Mouse (Mus musculus): ENCODE data around the gene Cdc37. TPM values are rescaled to one million over a fixed set of nuclear protein-coding genes. Genes with fewer than 3 reads are reported as not detected.

The Cdc37 gene
- polyA plus RNA-seq, 1 experiment from 2014 or later = 192 TPM

DNA sequence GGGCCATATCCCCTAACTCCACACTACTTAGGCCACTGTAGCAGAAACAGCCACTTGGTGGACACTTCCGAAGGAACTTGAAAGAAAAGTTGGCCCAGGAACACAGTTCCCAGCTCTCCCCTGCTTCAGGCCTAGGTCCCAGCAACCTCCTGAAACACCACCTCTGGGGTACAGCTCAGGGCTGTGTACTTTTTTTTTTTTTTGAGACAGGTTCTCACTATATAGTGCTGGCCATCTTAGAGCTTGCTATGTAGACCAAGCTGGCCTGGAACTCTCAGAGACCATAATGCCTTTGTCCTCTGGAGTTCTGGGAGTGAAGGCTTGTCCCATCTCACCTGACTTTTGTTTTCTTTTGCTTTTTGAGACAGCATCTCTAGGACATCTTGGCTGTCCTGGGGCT, 19.4 kb upstream of the Cdc37 start:
- 40% methylated on average over 1 of the region's 1 CpGs for WGBS
- no peak overlapping the region for H3K4me3 ChIP-seq (replicated peaks; ENCODE audit: low read length)
- H3K4me1 ChIP-seq (replicated peaks; ENCODE audit: control insufficient read depth, insufficient read depth, low read length) = peaks cover 13% of the 10 kb centered on the region
- no peak overlapping the region for H3K4me2 ChIP-seq (replicated peaks)
- ATAC-seq (ENCODE audit: low FRiP score) = no peak
- peaks cover 40% of the 10 kb centered on the region for H3K27me3 ChIP-seq (ENCODE audit: control insufficient read depth, insufficient read depth, low read length)
- no peaks in the 10 kb centered on the region for H3K9me3 ChIP-seq (ENCODE audit: control insufficient read depth, low read length)
- DNase-seq (ENCODE audit: low spot score) = no peak
- H3K9ac ChIP-seq = no peak overlapping the region
- H3K27ac ChIP-seq = no peak overlapping the region
- no peaks in the 10 kb centered on the region for H3K36me3 ChIP-seq (replicated peaks; ENCODE audit: control insufficient read depth, insufficient read depth)

DNA sequence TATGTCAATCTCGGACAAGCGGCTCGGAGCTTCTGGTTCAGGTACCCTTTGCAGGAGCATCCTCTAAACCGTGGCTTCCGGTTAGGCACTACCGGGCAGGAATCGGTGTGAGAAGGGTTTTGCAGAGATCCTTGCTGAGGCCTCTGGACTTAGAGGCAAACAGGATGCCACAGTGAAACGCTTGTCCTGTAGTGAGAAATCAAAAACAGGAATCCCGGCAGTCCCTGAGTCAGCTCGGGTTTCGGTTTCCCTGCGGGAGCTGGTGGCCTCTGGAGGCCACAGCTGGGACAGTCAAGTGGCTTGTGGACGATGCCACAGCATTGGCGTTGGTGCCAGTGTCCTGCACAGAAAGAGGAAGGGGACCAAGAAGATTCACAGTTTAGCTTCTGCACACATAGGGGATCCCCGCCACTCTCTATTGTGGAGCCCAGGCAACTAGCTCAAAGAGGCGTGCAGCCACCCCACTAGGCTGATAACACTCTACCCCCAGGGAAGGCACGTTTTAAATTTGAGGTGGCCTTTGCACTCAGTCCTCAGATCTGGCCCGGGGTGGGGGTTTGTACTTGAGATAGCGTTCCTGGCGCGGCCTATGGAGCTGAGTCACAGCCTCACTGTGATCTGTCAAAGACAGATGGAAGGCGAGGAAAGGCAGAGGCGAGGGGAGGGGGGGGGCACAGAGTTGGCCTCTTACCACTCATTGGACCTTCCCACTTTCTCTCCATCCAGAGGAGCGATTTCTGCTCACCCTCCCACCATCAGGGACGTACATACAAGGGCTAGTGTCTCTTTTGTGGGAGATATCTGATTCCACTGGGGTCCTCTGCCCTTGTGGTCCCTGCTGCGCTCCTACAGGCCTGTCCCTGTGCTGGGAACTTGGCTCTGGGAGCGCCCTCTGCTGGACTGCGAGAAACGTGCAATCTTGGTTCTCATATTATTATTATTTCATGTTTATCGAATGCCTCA, 18.7 kb upstream of the Cdc37 start:
- ATAC-seq (ENCODE audit: low FRiP score) = no peak
- WGBS = 13% methylated on average over 30 of the region's 30 CpGs

DNA sequence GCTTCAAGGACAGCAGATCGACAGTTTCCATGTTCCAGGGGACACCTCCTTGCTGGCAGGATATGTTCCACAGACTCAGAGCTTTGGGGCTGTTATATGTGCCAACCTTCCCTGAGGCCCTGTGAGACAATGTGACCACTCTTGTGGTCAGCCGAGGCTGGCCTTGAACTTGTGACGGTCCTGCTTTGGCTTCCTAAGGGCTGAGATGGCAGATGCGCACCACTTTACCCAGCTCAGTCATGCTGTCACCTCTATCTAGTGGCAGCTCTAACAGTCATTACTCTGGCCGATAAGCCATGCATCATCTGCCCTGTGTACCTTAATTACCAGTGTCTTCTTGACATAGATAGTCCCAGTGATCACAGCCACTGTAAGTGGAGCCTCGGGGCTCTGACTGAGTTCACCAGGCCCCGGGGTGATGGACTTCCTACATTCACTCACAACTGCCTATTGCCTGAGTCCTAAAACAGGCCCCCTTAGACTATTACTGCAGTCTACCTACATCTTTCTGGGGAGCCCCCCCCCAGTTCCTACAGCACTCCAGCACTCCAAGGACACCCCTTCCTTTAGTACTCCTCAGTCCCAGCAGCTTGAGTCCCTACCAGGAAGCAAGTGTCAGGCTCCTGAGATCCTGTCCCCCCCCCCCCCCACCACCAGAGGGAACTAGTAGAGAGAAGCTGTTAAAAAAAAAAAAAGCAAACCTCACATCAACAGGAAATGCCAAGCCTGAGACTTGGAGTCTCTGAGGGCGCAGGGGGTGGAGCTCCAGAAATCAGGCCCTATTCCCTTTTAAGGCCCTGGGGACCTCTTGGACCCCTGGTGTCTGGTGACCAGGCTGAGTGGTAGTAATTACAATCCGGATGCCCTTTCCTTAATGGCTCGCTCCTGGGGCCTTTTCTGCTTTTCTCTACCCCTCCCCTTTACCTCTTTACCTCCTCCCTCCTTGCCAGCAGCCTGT, 17.6 kb upstream of the Cdc37 start:
- Histone ChIP-seq H3K27me3 (ENCODE audit: control insufficient read depth, insufficient read depth, low read length) (peaks cover 57% of the 10 kb centered on the region), H3K4me2 (replicated peaks) (peak overlapping the region; percentile 2; the same call in 1 of the 2 replicates), H3K36me3 (replicated peaks; ENCODE audit: control insufficient read depth, insufficient read depth) (no peaks in the 10 kb centered on the region), H3K4me1 (replicated peaks; ENCODE audit: control insufficient read depth, insufficient read depth, low read length) (peaks cover 13% of the 10 kb centered on the region), H3K27ac (peak overlapping the region; percentile 39; the same call in 1 of the 2 replicates), H3K9me3 (ENCODE audit: control insufficient read depth, low read length) (no peaks in the 10 kb centered on the region), H3K4me3 (replicated peaks; ENCODE audit: low read length) (no peak overlapping the region), H3K9ac (peak overlapping the region; percentile 25; the same call in 1 of the 2 replicates)
- WGBS = 65% methylated on average over 10 of the region's 10 CpGs
- DNase-seq (ENCODE audit: low spot score) (no peak), ATAC-seq (ENCODE audit: low FRiP score) (no peak)

More for the DNA sequence above, 18.7 kb upstream of the Cdc37 start:
- H3K4me3 ChIP-seq (replicated peaks; ENCODE audit: low read length) = no peak overlapping the region
- H3K9me3 ChIP-seq (ENCODE audit: control insufficient read depth, low read length) = no peaks in the 10 kb centered on the region
- H3K36me3 ChIP-seq (replicated peaks; ENCODE audit: control insufficient read depth, insufficient read depth) = no peaks in the 10 kb centered on the region
- peaks cover 47% of the 10 kb centered on the region for H3K27me3 ChIP-seq (ENCODE audit: control insufficient read depth, insufficient read depth, low read length)
- H3K4me2 ChIP-seq (replicated peaks) = peak overlapping the region; percentile 2; the same call in 1 of the 2 replicates
- DNase-seq (ENCODE audit: low spot score) = peak; percentile 72
- peaks cover 13% of the 10 kb centered on the region for H3K4me1 ChIP-seq (replicated peaks; ENCODE audit: control insufficient read depth, insufficient read depth, low read length)
- peak overlapping the region; percentile 25; the same call in 1 of the 2 replicates for H3K9ac ChIP-seq
- peak overlapping the region; percentile 39; the same call in 1 of the 2 replicates for H3K27ac ChIP-seq

DNA sequence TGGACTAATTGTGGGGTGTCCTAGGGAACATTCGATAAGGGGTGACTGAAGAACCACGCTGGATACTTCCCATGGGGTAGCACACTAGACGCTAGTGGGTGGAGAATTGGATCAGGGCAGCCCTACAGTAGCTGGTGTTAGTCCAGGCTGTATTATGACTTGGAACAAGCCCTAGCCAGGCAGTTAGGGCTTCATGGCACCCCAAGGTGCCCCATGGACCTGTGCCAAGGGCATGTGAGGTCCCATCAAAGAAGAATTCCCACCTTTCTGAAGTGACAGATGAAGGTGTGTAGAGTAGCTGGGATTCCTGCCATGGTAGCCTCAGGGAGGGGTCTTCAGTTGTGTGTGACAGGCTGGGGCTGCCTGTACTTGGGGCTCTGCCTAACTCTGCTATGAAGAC, 16.7 kb upstream of the Cdc37 start:
- Histone ChIP-seq H3K36me3 (replicated peaks; ENCODE audit: control insufficient read depth, insufficient read depth) (no peaks in the 10 kb centered on the region), H3K4me3 (replicated peaks; ENCODE audit: low read length) (peak overlapping the region; percentile 42), H3K27ac (no peak overlapping the region), H3K9ac (0 out of 2 replicates have a peak overlapping the region, but pooled peaks have one; percentile 55), H3K9me3 (ENCODE audit: control insufficient read depth, low read length) (no peaks in the 10 kb centered on the region), H3K4me2 (replicated peaks) (peak overlapping the region; percentile 67), H3K4me1 (replicated peaks; ENCODE audit: control insufficient read depth, insufficient read depth, low read length) (peaks cover 13% of the 10 kb centered on the region), H3K27me3 (ENCODE audit: control insufficient read depth, insufficient read depth, low read length) (peaks cover 66% of the 10 kb centered on the region)
- no peak for DNase-seq (ENCODE audit: low spot score)
- 40% methylated on average over 3 of the region's 3 CpGs for WGBS
- ATAC-seq (ENCODE audit: low FRiP score) = no peak

DNA sequence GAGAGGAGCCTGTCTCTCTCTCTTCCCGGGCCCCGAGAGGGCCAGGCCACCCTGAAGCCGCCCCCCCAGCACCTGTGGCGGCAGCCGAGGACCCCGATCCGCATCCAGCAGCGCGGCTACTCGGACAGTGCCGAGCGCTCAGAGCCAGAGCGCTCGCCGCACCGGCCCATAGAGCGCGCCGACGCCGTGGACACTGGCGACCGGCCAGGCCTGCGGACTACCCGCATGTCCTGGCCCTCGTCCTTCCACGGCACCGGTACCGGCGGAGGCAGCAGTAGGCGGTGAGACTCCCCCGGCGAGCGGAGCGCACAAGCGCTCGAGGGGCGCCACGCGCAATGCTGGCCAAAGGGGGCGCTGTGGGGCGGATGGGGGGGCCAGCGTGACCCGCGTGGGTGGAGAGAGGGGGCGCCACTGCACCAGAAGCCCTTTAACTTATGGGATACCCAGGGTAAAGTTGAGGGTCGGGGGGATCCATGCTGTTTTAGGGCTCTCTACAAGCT, 16.2 kb upstream of the Cdc37 start:
- Histone ChIP-seq H3K27ac (no peak overlapping the region), H3K27me3 (ENCODE audit: control insufficient read depth, insufficient read depth, low read length) (peaks cover 66% of the 10 kb centered on the region)
- under 1% methylated on average over 47 of the region's 47 CpGs for WGBS

DNA sequence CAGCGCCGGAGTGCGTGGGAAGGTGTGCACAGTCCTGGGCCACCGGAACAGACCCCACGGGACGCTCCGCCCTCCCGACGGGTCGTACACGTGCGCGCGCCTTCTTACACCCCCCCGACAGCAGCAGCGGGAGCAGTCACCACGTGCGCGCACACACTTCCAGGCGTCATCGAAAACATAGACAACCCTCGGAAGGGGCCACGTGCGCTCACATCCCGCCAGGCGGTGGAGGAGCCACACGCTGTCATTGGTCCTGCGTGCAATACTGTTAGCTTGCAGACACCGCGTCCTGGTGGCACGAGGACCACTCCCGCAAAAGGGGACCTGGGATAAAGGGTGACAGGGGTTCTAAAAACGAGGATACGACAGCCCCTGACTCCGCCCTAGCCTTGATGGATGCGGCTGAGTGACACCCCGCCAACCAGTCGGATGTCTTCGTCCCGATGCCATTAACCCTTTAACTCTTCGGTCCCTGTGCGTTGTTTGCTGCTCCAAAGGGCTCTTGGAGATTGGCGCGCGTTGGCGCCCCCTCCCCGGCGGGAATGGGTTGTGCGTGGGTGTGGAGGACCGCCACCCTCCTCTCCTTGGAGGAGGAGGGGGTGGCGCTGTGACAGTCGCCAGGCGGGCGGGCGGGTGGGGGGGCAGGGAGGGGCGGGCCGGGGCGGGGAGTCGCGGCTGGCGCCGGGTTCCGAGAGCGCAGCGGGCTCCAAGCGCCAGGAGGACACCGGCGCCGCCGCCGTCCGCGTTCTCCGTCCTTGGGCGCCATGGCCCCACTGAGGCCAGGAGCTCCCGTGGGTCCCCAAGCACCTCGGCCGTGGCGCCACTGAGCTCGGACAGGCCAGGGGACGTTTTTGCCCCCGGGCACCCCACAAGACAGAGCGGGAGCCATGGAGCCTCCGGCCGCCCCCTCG, 15.5 kb upstream of the Cdc37 start, which contains the start of gene Pde4a:
Pde4a (plus strand) TSS at position 674 of the 911 bp plus-strand sequence.
- under 1% methylated on average over 81 of the region's 86 CpGs for WGBS
- peak; percentile 44 for ATAC-seq (ENCODE audit: low FRiP score)
- Histone ChIP-seq H3K9ac (peak within 1 kb of the TSS; percentile 55), H3K27ac (no peak within 1 kb of the TSS), H3K4me1 (replicated peaks; ENCODE audit: control insufficient read depth, insufficient read depth, low read length) (peaks cover 13% of the 10 kb centered on the region), H3K36me3 (replicated peaks; ENCODE audit: control insufficient read depth, insufficient read depth) (no peaks in the 10 kb centered on the region), H3K4me3 (replicated peaks; ENCODE audit: low read length) (peak within 1 kb of the TSS; percentile 42), H3K4me2 (replicated peaks) (peak within 1 kb of the TSS; percentile 67), H3K27me3 (ENCODE audit: control insufficient read depth, insufficient read depth, low read length) (peaks cover 66% of the 10 kb centered on the region), H3K9me3 (ENCODE audit: control insufficient read depth, low read length) (no peaks in the 10 kb centered on the region)
- DNase-seq (ENCODE audit: low spot score) = peak; percentile 64

More for the DNA sequence above, 16.2 kb upstream of the Cdc37 start:
- Histone ChIP-seq H3K4me2 (replicated peaks) (peak overlapping the region; percentile 67), H3K9ac (peak overlapping the region; percentile 55), H3K4me3 (replicated peaks; ENCODE audit: low read length) (peak overlapping the region; percentile 42), H3K9me3 (ENCODE audit: control insufficient read depth, low read length) (no peaks in the 10 kb centered on the region), H3K36me3 (replicated peaks; ENCODE audit: control insufficient read depth, insufficient read depth) (no peaks in the 10 kb centered on the region), H3K4me1 (replicated peaks; ENCODE audit: control insufficient read depth, insufficient read depth, low read length) (peaks cover 13% of the 10 kb centered on the region)
- ATAC-seq (ENCODE audit: low FRiP score) (no peak), DNase-seq (ENCODE audit: low spot score) (no peak)

DNA sequence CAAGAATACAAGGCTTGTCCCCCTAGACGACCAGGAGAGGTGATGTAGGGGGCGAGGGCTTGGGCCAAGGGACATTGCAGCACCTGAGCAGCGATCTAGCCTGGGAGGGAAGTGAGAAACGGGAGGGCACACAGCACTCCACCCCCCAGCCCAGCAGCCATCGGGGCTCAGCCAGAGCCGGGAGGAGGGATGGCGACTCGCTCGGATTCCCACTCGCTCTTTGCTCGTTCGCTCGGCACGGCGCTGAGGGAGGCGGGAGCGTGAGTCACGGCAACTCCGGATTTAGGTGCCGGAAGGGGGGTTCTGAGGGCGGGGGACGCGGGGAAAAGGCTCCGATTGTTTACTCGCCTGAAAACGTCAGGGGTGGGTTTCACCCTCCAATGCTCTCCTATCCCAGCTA, 14.3 kb upstream of the Cdc37 start:
- Histone ChIP-seq H3K4me2 (replicated peaks) (peak overlapping the region; percentile 67), H3K9ac (no peak overlapping the region), H3K27ac (no peak overlapping the region), H3K36me3 (replicated peaks; ENCODE audit: control insufficient read depth, insufficient read depth) (no peaks in the 10 kb centered on the region), H3K4me3 (replicated peaks; ENCODE audit: low read length) (peak overlapping the region; percentile 42; the same call in 1 of the 2 replicates), H3K9me3 (ENCODE audit: control insufficient read depth, low read length) (no peaks in the 10 kb centered on the region), H3K4me1 (replicated peaks; ENCODE audit: control insufficient read depth, insufficient read depth, low read length) (peaks cover 13% of the 10 kb centered on the region), H3K27me3 (ENCODE audit: control insufficient read depth, insufficient read depth, low read length) (peaks cover 66% of the 10 kb centered on the region)
- 1% methylated on average over 26 of the region's 26 CpGs for WGBS
- ATAC-seq (ENCODE audit: low FRiP score) (no peak), DNase-seq (ENCODE audit: low spot score) (no peak)
